Mouse (Mus musculus) heart, embryonic 11.5 days (tissue): Measurements from ENCODE around the gene Aplp1. TPM values are rescaled to one million over a fixed set of nuclear protein-coding genes. Genes with fewer than 3 reads are reported as not detected.

Experiments used
- ATAC-seq: fragments of 200-750 bp; cut with Nextera tagmentation; replicated peaks from 2 replicates; pipeline ENCODE4 v1.8.0; 2017; ENCODE audit warnings: moderate library complexity; ENCODE audit not compliant: insufficient number of reproducible peaks, low FRiP score, low TSS enrichment
- H3K27ac ChIP-seq: fragments of 300-500 bp; sonication (generic); 2 replicates; pipeline ENCODE4 v1.5.1; 2014; ENCODE audit warnings: mild to moderate bottlenecking, low read depth, low read length
- H3K27me3 ChIP-seq: fragments of 300-500 bp; sonication (generic); 2 replicates; pipeline ENCODE4 v1.6.1; 2014; ENCODE audit warnings: mild to moderate bottlenecking, low read length, mixed read lengths; ENCODE audit not compliant: control insufficient read depth, insufficient read depth
- H3K36me3 ChIP-seq: fragments of 300-500 bp; sonication (generic); 2 replicates; pipeline ENCODE4 v1.6.1; 2014; ENCODE audit warnings: mild to moderate bottlenecking, low read length, moderate library complexity, mixed read lengths; ENCODE audit not compliant: control insufficient read depth, insufficient read depth
- H3K4me1 ChIP-seq: fragments of 300-500 bp; sonication (generic); 2 replicates; pipeline ENCODE4 v1.6.1; 2014; ENCODE audit warnings: low read length; ENCODE audit not compliant: control insufficient read depth, insufficient read depth
- H3K4me2 ChIP-seq: fragments of 300-500 bp; sonication (generic); 2 replicates; pipeline ENCODE4 v1.6.1; 2014; ENCODE audit warnings: mild to moderate bottlenecking, moderate library complexity
- H3K4me3 ChIP-seq: fragments of 300-500 bp; sonication (generic); 2 replicates; pipeline ENCODE4 v1.5.1; 2014; ENCODE audit warnings: low read depth, low read length
- H3K9ac ChIP-seq: fragments of 300-500 bp; sonication (generic); 2 replicates; pipeline ENCODE4 v1.6.1; 2014; ENCODE audit warnings: mild to moderate bottlenecking, low read depth, low read length, moderate library complexity
- H3K9me3 ChIP-seq: fragments of 300-500 bp; sonication (generic); replicated peaks from 2 replicates; pipeline ENCODE4 v1.6.1; 2016; ENCODE audit warnings: low read length; ENCODE audit not compliant: control insufficient read depth
- WGBS: fragments of 180-500 bp; shearing (Covaris S2); extraction: QIAGEN DNeasy Blood & Tissue Kit; methylation state at CpG from one replicate; pipeline ENCODE4 v1.1.7; 2014; ENCODE audit not compliant: insufficient replicate concordance; 5-methylcytosine and 5-hydroxymethylcytosine counted together
- polyA plus RNA-seq: library from polyadenylated mRNA; unstranded; fragments of >200 nt; fragmentation: Nextera tagmentation; extraction: Ambion mirVana; gene quantifications from 2 replicates; pipeline ENCODE4 v1.2.1, GENCODE M21; 2014

Gene Aplp1
- polyA plus RNA-seq, 1 experiment from 2014 or later: 34.9 TPM

- H3K4me1 ChIP-seq: no peaks in the 10 kb centered on the region
- H3K27me3 ChIP-seq: peaks cover 91% of the 10 kb centered on the region
- no peak overlapping the region for H3K4me2 ChIP-seq
- ATAC-seq: no peak
- WGBS: 3% methylated on average over 9 of the region's 9 CpGs
- H3K9me3 ChIP-seq: no peaks in the 10 kb centered on the region
- 0 out of 2 replicates have a peak overlapping the region, but pooled peaks have one; percentile 1 for H3K4me3 ChIP-seq
- H3K36me3 ChIP-seq: no peaks in the 10 kb centered on the region
- no peak overlapping the region for H3K27ac ChIP-seq
- no peak overlapping the region for H3K9ac ChIP-seq
These were observed 11.2 kb upstream of the Aplp1 start for GRCm38 (mm10) chr7:30456487-30456886.

- Histone ChIP-seq H3K4me1 (no peaks in the 10 kb centered on the region), H3K27ac (no peak overlapping the region), H3K36me3 (no peaks in the 10 kb centered on the region), H3K9me3 (no peaks in the 10 kb centered on the region), H3K4me2 (no peak overlapping the region), H3K9ac (no peak overlapping the region), H3K4me3 (no peak overlapping the region), H3K27me3 (peaks cover 81% of the 10 kb centered on the region)
- WGBS: 15% methylated on average over 6 of the region's 6 CpGs
- no peak for ATAC-seq
These were observed 8.9 kb upstream of the Aplp1 start for GRCm38 (mm10) chr7:30454259-30454658.

- 4% methylated on average over 25 of the region's 25 CpGs for WGBS
- Histone ChIP-seq H3K9me3 (no peaks in the 10 kb centered on the region), H3K9ac (no peak overlapping the region), H3K4me3 (peak overlapping the region; percentile 8; the same call in 1 of the 2 replicates), H3K36me3 (no peaks in the 10 kb centered on the region), H3K4me1 (no peaks in the 10 kb centered on the region), H3K4me2 (0 out of 2 replicates have a peak overlapping the region, but pooled peaks have one; percentile 34), H3K27ac (no peak overlapping the region), H3K27me3 (peaks cover 77% of the 10 kb centered on the region)
- no peak for ATAC-seq
These were observed 8.4 kb upstream of the Aplp1 start for GRCm38 (mm10) chr7:30453766-30454165.

GRCm38 (mm10) chr7:30453327-30453726, 8.0 kb upstream of the Aplp1 start:
- H3K27me3 ChIP-seq: peaks cover 73% of the 10 kb centered on the region

GRCm38 (mm10) chr7:30450241-30450640, 4.9 kb upstream of the Aplp1 start:
- Histone ChIP-seq H3K9me3 (no peaks in the 10 kb centered on the region), H3K9ac (no peak overlapping the region), H3K27ac (no peak overlapping the region), H3K4me3 (no peak overlapping the region), H3K4me1 (no peaks in the 10 kb centered on the region), H3K36me3 (no peaks in the 10 kb centered on the region), H3K27me3 (peaks cover 57% of the 10 kb centered on the region), H3K4me2 (no peak overlapping the region)
- WGBS: 70% methylated on average over 7 of the region's 7 CpGs
- no peak for ATAC-seq

More at GRCm38 (mm10) chr7:30453327-30453726, 8.0 kb upstream of the Aplp1 start:
- no peak overlapping the region for H3K4me3 ChIP-seq
- 0 out of 2 replicates have a peak overlapping the region, but pooled peaks have one; percentile 34 for H3K4me2 ChIP-seq
- H3K27ac ChIP-seq: no peak overlapping the region
- H3K9me3 ChIP-seq: no peaks in the 10 kb centered on the region
- no peaks in the 10 kb centered on the region for H3K36me3 ChIP-seq
- no peaks in the 10 kb centered on the region for H3K4me1 ChIP-seq
- WGBS: 23% methylated on average over 25 of the region's 25 CpGs
- no peak overlapping the region for H3K9ac ChIP-seq
- no peak for ATAC-seq

- ATAC-seq: 0 out of 2 replicates have a peak, but pooled peaks have one; percentile 11
- Histone ChIP-seq H3K36me3 (no peaks in the 10 kb centered on the region), H3K27me3 (peaks cover 52% of the 10 kb centered on the region), H3K4me2 (peak overlapping the region; percentile 84), H3K27ac (peak overlapping the region; percentile 10; the same call in 1 of the 2 replicates), H3K9me3 (no peaks in the 10 kb centered on the region), H3K9ac (peak overlapping the region; percentile 70), H3K4me1 (peaks cover 6% of the 10 kb centered on the region), H3K4me3 (peak overlapping the region; percentile 63)
- whole genome bisulfite sequencing: under 1% methylated on average over 38 of the region's 38 CpGs
These were observed 973 bp downstream of the Aplp1 start for GRCm38 (mm10) chr7:30444154-30444970.

GRCm38 (mm10) chr7:30443696-30444095, 1.6 kb downstream of the Aplp1 start:
- Histone ChIP-seq H3K4me2 (peak overlapping the region; percentile 84), H3K4me3 (no peak overlapping the region), H3K27me3 (peaks cover 54% of the 10 kb centered on the region), H3K4me1 (peaks cover 6% of the 10 kb centered on the region), H3K27ac (no peak overlapping the region), H3K9me3 (no peaks in the 10 kb centered on the region), H3K9ac (no peak overlapping the region), H3K36me3 (no peaks in the 10 kb centered on the region)
- no peak for ATAC-seq
- 19% methylated on average over 9 of the region's 9 CpGs for WGBS

GRCm38 (mm10) chr7:30440697-30441096, 4.6 kb downstream of the Aplp1 start:
- no peak overlapping the region for H3K9ac ChIP-seq
- H3K9me3 ChIP-seq: no peaks in the 10 kb centered on the region
- H3K4me2 ChIP-seq: no peak overlapping the region
- WGBS: 27% methylated on average over 4 of the region's 5 CpGs
- no peak overlapping the region for H3K4me3 ChIP-seq
- ATAC-seq: no peak
- H3K27ac ChIP-seq: no peak overlapping the region
- H3K4me1 ChIP-seq: peaks cover 6% of the 10 kb centered on the region
- peaks cover 54% of the 10 kb centered on the region for H3K27me3 ChIP-seq
- H3K36me3 ChIP-seq: no peaks in the 10 kb centered on the region
